Mouse (Mus musculus) adrenal gland, postnatal 4 days (tissue): ENCODE results near the gene Casp4. TPM values are rescaled to one million over a fixed set of nuclear protein-coding genes. Genes with fewer than 3 reads are reported as not detected.

Source experiments
- DNase-seq, 2 experiments: peaks; one replicate each; pipeline ENCODE4 v3.0.0; 2021 to 2022; ENCODE audit warnings: low spot score in 2 of 2, mixed read lengths in 2 of 2
- long read RNA-seq, 2 experiments: library from polyadenylated mRNA; stranded (forward); transcript quantifications; one replicate each; pipeline ENCODE4 v2.0.0; 2021
- total RNA-seq, 2 experiments: library from RNA; stranded (reverse); gene quantifications; 2 replicates each; pipeline ENCODE4 v1.2.3; 2021

The Casp4 gene
- 1 to 10 TPM; 4.7 to 6.4 TPM for total RNA-seq
- long read RNA-seq, experiment 1, partial matches to known transcripts = 0 of 1 reads
- long read RNA-seq, experiment 1, other reads (novel, unspliced or antisense) = 1 of 1 reads
- long read RNA-seq, experiment 2, partial matches to known transcripts = 0 of 4 reads
- long read RNA-seq, experiment 2, other reads (novel, unspliced or antisense) = 1 of 4 reads

DNA sequence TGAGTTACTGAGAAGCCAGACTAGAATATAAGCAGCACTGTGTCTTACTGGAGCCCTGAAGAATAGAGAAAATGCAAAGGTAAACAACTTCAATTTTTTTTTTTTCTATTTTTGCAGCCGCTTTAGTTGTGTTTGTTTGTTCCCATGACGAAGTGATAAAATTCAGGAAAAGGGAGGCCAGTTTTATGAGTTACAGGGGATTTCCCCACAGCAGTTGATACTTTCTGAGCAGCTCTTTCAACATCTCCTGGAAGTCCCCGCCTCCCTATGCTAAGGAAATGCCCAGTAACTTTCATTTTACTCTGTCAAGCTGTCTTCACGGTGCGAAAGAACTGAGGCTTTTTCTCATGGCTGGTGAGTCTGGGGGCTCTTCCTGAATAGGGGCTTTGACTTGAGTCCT is at the start of gene Casp4:
TSS of gene Casp4 (plus strand) at position 268 of the 400 bp plus-strand sequence.
- no peak for DNase-seq

DNA sequence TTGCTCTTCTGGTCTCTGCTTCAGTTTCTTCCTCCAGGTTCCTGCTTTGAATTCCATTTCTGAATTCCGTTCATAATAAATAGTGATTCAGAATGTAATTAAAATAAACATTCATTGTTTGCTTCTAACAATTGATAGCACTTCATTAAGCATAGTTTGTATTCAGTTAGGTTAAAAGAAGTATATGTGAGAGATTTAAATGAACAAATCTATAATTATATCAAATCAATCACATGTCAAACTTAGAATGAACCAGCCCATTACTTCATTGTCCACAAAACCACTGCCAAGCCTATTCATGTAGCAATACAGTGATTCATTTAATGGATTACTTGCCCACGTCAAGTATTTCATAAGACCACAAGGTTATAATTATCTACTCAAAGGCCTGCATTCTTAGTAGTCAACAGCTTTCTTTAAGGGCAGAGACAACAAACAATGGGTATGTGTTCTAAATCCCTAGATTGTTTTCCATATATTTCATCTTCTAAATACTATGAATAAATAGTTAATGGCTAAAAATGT is 44.6 kb upstream of the Casp4 start:
- no peak for DNase-seq

DNA sequence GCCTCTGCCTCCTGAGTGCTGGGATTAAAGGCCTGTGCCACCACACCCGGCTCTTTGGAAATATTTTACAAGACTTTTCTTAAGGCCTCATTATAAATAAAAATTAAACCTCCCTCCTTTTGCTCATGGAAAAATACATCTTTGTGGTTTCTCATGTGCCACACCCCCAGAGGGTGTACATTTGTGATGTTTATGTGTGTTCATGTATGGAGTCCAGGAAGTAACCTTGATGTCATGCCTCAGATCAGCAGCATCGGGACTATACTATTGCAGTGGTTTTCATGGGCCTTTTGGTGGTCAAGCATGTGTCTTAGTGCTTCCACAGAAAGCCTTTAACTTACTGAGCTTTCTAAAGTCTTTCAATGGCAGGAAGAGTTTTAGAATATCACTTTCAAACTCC is 38.4 kb upstream of the Casp4 start:
- DNase-seq = no peak

DNA sequence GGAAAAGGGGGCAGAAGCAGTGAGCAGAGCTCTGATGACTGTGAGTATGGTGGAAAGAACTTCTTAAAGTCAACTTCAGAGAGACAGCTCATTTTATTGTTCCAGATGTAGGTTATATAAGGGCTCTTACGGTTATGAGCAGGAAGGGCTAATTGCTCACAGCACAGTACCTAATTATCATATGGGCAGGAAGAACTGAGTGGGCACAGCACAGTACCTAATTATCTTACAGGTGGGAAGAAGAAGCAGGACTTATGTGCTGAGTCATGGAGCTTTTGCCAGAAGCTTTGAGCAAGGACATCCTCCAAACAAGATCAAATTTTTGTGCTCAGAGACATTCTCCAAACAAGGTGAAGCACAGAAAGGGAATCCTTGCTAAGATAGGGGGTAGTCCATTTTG is 37.7 kb upstream of the Casp4 start:
- no peak for DNase-seq

DNA sequence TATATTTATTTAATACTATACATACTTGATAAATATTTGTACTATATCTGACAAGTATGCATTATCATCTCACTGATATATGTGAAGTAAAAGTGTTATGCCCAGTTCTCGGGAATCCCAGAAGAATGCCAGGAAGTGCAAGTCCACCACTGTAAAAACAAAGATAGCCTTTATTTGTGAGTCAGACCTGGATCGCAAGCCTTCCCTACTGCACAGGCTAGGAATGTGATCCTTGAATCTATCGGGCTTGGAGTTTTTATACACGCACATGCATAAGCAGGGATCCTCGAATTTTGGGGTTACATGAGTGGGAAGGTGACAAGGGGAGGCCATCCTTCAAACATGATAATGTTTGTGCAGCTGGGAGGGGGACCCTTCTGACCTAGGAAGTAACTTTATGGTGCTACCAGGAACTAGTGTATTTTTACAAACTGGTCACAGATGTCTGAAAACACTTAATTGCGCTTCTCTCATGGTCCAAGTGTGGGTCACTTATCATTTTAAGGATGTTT is 37.2 kb upstream of the Casp4 start:
- no peak for DNase-seq

DNA sequence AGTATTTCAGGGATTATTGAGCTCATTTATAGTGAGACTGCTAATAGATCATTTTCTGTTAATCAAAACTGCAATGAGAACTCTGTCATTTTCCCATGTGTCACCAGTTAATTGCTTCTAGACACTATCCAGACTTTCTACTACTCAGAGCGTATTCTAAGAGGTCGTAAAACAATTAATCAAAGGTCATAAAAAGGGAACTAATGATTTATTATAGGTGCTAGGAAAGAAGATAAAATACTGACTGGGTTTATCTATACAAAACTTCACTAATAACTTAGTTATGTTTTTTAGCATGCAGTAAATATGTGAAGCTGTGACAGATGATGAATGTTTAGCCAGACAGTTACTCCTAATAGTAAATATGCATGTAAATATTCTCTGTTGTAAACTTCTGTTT is 22.6 kb upstream of the Casp4 start:
- no peak for DNase-seq

DNA sequence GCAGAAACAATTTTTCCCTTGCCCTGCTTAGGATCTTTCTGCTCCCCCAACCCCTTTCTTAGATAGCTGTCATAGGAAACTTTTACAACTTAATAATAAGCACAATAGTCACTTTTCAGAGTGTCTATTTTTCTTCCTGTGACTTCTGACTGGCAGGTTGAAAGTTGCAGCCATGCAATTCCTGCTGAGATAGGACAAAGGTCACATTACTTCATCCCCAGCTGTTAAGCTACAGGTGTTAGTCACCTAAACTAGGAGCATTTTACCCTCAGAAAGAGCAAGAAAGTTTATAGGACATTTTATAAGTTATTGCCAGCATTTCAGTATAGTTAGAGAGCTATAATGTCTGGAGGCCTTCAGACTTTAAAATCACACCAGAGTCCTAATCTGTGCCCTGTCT is 22.0 kb upstream of the Casp4 start:
- no peak for DNase-seq

DNA sequence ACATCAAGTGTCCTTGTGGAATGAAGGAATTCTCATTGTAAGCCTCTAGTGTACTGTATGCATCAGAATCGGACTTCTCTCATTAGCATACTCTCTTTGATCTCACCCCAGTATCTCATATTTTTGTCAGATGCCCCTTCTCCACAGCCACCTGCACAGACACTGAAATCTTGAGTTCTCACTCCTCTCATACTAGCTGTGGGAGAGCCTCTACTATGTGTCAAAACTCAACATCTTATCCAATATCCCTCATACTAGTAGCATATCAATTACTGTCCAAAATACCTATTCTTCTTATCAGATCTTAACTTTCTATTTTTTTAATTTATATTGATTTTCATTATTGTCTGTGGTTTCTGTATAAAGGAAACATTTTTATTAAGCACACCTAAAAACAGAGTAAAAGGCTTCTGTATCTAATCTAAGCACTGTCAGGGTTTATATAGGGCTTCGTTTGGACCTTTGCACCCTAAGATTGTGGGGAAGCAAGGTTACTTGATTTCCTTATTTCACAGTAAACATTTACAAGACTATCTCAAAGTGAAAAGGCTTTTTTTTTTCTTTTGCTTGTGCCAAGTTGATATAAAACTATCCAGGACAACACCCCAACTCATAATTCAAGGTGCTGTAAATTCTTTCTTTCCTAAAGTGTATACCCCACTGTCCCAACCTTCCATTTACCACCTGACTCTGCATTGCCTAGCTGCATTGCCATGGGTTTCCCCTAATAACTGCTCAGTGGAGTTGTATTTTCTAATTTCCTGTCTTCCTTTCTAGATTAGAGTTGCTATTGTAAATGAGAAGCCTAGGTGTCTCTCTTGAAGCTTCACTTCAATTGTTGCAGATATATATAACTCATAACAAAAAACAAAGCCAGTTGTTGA is 12.0 kb upstream of the Casp4 start:
- no peak for DNase-seq

DNA sequence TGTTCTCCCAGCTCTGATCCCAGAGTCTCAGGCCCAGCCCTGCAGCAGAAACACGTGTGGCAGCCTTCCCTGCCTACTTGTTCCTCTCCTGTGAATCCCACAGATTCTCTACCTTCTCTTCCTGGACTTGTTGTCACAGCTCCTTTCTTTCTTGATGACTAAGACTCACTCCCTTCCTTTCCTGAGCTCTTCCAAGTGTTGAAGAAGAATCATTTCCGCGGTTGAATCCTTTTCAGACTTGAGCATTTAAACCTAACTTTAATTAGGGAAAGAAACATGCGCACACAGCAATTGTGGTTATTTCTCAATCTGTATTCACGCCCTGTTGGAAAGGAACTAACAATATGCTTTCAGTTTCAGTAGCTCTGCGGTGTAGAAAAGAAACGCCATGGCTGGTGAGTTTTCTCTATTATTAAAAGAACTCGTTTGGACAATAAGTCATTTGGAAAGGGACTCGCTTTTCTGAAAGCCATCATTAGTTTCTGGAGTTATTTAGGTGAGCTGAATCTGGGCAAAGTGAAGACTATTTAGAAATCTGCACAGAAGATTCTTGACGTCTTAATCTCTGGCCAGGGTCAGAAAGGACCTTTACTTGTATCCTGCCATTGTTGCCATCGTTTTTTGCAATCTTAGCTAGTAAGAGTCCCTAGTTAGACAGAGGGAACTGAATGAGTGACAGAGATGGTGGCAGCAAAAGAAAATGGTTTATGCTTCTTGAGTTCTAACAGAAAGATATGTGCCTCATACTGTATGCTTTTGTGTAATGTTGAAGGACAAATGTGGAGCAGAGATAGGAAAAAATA is 10.1 kb upstream of the Casp4 start, which contains the start of gene Casp1:
TSS of gene Casp1 (plus strand) at position 189 of the 803 bp plus-strand sequence.
- no peak for DNase-seq

DNA sequence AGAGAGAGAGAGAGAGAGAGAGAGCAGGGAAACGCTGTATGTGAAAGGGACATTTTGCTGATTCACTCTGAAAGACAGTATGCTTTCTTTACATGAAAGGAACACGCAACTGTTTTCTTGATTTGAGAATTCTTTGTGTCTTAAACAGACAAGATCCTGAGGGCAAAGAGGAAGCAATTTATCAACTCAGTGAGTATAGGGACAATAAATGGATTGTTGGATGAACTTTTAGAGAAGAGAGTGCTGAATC is 9.6 kb upstream of the Casp4 start:
- DNase-seq = no peak

DNA sequence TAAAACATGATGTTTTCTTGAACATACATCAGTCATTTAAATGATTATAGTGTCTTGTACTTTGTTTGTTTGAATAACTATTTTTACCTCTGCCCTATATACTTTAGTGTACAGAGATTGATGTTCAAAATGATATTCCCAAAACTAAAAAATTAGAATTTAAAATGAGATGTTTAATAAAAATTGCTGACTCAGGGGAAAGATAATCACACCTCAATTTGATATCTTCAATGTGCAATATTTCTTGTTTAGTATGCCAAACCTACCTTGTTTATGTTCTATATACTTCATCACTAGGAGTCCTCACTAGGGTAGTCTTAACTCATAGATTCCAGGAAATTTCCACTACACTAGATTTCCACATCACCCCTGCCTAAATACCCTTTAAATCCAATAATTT is 1.5 kb downstream of the Casp4 start:
- no peak for DNase-seq

DNA sequence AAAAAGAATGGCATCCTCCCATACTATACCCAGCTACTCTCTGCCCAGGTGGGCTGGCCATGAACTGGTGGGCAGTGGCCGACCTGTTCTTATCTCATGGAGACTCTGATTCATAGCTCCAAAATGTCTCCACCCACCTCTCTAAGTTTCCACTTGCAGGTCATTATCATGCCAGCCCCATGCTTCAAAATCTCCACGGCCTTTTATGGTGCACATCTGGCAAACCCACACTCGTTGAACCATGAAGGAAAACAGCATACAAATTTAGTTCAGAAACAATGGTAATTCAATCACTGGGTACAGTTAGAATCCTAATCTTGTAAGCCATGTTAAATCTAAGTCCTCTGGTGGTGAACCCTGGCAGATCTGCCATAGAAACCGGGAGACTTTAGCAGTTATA is 2.8 kb downstream of the Casp4 start:
- DNase-seq = no peak

DNA sequence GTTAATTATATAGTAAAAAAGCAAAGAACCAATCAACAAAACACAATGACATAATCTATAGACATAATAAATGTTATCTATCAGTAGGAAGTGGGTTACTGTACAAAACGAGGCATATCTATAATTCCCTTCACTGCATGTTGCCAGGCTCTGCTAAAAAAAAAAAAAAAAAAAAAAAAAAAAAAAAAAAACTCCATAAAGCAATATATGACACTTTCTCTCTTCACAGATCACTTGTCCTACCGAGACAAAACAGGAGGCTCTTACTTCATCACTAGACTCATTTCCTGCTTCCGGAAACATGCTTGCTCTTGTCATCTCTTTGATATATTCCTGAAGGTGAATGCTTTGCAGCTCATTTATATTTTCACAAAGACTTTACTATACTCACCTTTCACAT is 19.6 kb downstream of the Casp4 start:
- no peak for DNase-seq

DNA sequence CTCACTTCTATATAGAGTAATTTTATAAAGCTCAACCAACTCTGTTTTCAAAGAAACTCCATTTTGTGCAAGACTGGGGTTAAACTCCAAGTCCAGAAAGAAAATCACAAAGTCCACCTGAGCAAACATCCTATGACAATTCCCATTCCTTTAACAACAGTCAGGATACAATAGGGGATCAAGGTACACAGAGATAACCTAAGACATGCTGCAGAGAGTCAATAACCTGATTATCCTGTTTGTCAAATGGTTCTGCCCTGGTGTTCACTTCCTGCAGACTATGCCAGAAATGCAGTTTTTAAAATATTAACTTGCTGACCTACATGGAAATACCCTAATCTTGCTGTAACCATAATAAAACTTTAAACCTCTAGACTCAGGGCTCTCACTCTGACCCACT is 23.8 kb downstream of the Casp4 start:
- DNase-seq = no peak

DNA sequence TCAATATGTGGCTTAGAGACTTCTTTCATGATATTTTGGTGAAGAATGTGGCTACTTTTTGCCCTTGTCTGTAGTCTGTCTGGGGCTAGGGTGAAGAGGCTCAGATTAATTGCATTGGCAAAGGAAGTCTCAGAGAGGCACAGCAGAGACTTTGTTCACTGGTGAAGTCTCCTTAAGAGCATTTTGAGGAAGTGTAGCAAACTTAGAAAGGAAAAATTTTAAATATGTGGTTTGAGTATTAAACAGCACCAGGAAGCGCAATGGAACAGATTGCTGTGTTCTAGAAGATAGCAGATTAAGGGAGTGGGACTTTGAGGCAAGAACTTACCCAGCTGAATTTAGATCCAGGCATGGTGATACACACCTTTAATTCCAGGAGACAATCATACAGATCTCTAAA is 24.8 kb downstream of the Casp4 start:
- no peak for DNase-seq

DNA sequence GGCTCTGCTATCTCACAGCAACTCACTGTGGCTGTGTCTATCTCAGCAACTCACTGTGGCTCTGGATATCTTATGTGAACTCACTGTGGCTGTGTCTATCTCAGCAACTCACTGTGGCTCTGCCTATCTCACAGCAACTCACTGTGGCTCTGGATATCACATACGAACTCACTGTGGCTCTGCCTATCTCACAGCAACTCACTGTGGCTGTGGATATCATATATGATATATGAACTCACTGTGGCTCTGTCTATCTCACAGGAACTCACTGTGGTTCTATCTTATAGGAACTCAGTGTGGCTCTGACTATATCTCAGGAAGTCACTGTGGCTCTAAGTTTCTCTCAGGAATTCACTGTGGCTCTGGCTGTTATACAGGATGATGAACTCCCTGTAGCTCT is 34.5 kb downstream of the Casp4 start:
- no peak for DNase-seq

DNA sequence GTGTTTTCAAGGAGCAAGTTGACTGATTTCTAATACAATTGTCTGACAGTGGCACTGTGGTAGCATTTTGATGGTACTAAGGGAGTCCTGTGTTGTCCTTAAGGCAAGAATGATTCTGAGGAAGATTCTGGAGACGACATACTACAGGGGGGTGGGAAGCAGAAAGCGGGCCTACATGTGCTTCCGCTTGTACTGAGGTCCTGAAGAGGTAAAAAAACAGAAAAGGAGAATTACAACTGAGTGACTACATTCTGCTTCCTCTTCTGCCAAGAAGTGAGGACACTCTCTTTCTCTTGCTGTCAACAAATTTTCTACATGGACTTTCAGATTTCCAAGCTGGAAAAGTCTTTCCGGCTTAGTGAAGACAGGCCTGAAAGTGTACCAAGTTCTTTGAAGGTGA is 35.5 kb downstream of the Casp4 start:
- DNase-seq = no peak

DNA sequence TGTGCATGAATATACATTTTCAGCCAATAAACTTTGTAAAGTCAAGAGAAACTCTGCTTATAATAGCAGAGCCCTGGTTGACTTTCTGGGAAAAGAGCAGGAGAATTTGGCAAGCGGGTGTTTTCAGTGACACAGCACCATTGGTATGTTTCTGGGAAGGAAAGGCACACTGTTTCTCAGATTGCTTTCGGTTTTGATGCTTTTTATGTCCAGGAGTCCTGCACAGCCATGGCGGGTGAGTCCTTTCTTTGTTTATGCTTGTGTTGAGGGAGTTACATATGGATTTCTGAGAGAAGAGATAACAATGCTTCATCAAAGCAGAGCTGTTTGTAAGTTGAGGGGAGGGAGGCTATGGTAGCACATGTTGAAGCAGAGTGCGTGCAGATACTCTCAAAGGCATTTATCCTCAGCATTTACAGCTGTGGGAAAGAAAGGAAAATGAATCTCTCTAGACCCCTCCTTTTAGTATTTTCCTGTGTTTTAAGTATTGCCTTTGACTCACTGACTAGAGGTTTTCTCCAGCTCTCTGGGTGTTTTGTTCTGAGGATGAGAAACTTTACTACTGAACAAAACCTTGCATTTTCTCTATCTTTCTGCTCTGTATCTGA is 36.8 kb downstream of the Casp4 start, which contains the start of gene Casp12:
TSS of gene Casp12 (plus strand) at position 140 of the 608 bp plus-strand sequence.
- no peak for DNase-seq

DNA sequence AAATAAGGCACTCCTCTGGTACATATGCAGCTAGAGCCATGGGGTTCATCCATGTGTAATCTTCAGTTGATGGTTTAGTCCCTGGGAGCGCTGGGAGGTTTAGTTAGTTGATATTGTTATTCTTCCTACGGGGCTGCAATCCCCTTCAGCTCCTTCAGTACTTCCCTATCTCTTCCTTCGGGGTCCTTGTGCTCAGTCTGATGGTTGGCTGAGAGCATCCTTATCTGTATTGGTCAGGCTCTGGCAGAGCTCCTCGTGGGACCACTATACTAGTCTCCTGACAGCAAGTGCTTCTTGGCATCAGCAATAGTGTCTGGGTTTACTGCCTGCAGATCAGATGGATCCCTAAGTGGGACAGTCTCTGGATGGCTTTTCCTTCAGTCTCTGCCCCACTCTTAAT is 38.8 kb downstream of the Casp4 start:
- DNase-seq = no peak

DNA sequence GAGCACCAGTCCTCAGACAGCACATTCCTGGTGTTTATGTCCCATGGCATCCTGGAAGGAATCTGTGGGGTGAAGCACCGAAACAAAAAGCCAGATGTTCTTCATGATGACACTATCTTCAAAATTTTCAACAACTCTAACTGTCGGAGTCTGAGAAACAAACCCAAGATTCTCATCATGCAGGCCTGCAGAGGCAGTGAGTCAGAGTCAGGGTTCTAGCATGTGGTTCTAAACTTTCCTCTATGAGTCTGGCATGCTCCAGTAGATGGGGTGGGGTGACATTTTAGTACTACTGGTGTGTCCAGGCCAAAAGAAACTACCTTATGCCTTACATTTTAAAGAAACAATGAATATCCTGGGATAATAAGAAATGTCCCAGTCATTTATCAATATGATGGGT is 45.0 kb downstream of the Casp4 start:
- no peak for DNase-seq

DNA sequence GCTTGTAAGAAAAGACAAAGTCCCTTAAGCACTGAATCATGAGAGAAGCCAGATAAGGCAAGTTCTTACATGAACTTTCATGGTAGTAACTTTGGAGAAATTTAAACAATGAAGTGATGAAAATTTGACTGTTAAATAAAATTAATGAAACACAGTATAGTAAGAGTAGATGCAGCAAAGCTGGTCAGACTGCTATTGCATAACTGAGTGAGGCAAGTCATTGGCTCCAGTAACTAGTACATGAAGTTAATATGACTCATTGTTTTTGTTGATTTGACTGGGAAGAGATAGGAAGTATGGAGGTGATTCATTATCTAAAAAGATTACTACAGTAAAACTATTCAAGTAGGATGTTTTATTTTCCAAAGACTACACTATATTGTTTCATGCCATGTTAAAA is 48.2 kb downstream of the Casp4 start:
- no peak for DNase-seq
